Mouse (Mus musculus) hindbrain, embryonic 10.5 days (tissue): ENCODE measurements around the gene Tarsl2. TPM values are rescaled to one million over a fixed set of nuclear protein-coding genes. Genes with fewer than 3 reads are reported as not detected.

Source experiments
- DNase-seq: peaks from one replicate; pipeline ENCODE4 v3.0.0-alpha.2; 2017; ENCODE audit warnings: low spot score
- H3K27ac ChIP-seq: fragments of 300-500 bp; sonication (generic); 2 replicates; pipeline ENCODE4 v1.5.1; 2016; ENCODE audit warnings: mild to moderate bottlenecking, moderate library complexity
- H3K27me3 ChIP-seq: fragments of 300-500 bp; sonication (generic); 2 replicates; pipeline ENCODE4 v1.6.1; 2016; ENCODE audit warnings: mild to moderate bottlenecking; ENCODE audit not compliant: poor library complexity, insufficient read depth, severe bottlenecking
- H3K36me3 ChIP-seq: fragments of 300-500 bp; sonication (generic); 2 replicates; pipeline ENCODE4 v1.6.1; 2016; ENCODE audit warnings: mild to moderate bottlenecking, moderate library complexity
- H3K4me1 ChIP-seq: fragments of 300-500 bp; sonication (generic); replicated peaks from 2 replicates; pipeline ENCODE4 v1.6.1; 2016; ENCODE audit warnings: mild to moderate bottlenecking
- H3K4me3 ChIP-seq: fragments of 300-500 bp; sonication (generic); 2 replicates; pipeline ENCODE4 v1.5.1; 2016; ENCODE audit warnings: mild to moderate bottlenecking, moderate library complexity
- H3K9me3 ChIP-seq: fragments of 300-500 bp; sonication (generic); 2 replicates; pipeline ENCODE4 v1.6.1; 2016; ENCODE audit warnings: mild to moderate bottlenecking, moderate library complexity
- WGBS: fragments of 180-500 bp; shearing (Covaris S2); methylation state at CpG from one replicate; pipeline ENCODE4 v1.1.7; 2016; 5-methylcytosine and 5-hydroxymethylcytosine counted together
- polyA plus RNA-seq: library from polyadenylated mRNA; unstranded; fragments of >200 nt; fragmentation: Nextera tagmentation; extraction: Ambion mirVana; gene quantifications from 2 replicates; pipeline ENCODE4 v1.2.1, GENCODE M21; 2016

Tarsl2 gene
- polyA plus RNA-seq, 1 experiment from 2014 or later: 6.3 TPM

- WGBS: 88% methylated on average over 6 of the region's 6 CpGs
- H3K4me1 ChIP-seq: no peaks in the 10 kb centered on the region
- H3K9me3 ChIP-seq: no peaks in the 10 kb centered on the region
- DNase-seq: no peak
- H3K36me3 ChIP-seq: peaks cover 11% of the 10 kb centered on the region; the same call in 1 of the 2 replicates
- H3K27ac ChIP-seq: no peak overlapping the region
- no peak overlapping the region for H3K4me3 ChIP-seq
- no peaks in the 10 kb centered on the region for H3K27me3 ChIP-seq
Observed at GRCm38 (mm10) chr7:65667491-65667890, 22.8 kb downstream of the Tarsl2 start.

- no peaks in the 10 kb centered on the region for H3K4me1 ChIP-seq
- H3K9me3 ChIP-seq: no peaks in the 10 kb centered on the region
- 83% methylated on average over 10 of the region's 10 CpGs for WGBS
- H3K27ac ChIP-seq: no peak overlapping the region
- no peaks in the 10 kb centered on the region for H3K27me3 ChIP-seq
- H3K4me3 ChIP-seq: no peak overlapping the region
- peaks cover 4% of the 10 kb centered on the region; the same call in 1 of the 2 replicates for H3K36me3 ChIP-seq
- DNase-seq: no peak
Observed at GRCm38 (mm10) chr7:65678050-65678449, 33.4 kb downstream of the Tarsl2 start.

- 85% methylated on average over 7 of the region's 7 CpGs for WGBS
Observed at GRCm38 (mm10) chr7:65678900-65679595, 34.4 kb downstream of the Tarsl2 start.

GRCm38 (mm10) chr7:65681166-65681565 lies 36.5 kb downstream of the Tarsl2 start:
- 78% methylated on average over 5 of the region's 5 CpGs for WGBS

More at GRCm38 (mm10) chr7:65678900-65679595, 34.4 kb downstream of the Tarsl2 start:
- H3K36me3 ChIP-seq: peaks cover 4% of the 10 kb centered on the region; the same call in 1 of the 2 replicates
- no peaks in the 10 kb centered on the region for H3K9me3 ChIP-seq
- H3K27me3 ChIP-seq: no peaks in the 10 kb centered on the region
- no peak overlapping the region for H3K27ac ChIP-seq
- H3K4me1 ChIP-seq: no peaks in the 10 kb centered on the region
- no peak overlapping the region for H3K4me3 ChIP-seq
- no peak for DNase-seq

GRCm38 (mm10) chr7:65684256-65684835 lies 39.6 kb downstream of the Tarsl2 start:
- Histone ChIP-seq H3K4me3 (no peak overlapping the region), H3K27me3 (no peaks in the 10 kb centered on the region), H3K9me3 (no peaks in the 10 kb centered on the region), H3K36me3 (peaks cover 4% of the 10 kb centered on the region; the same call in 1 of the 2 replicates), H3K4me1 (peaks cover 8% of the 10 kb centered on the region; the same call in 1 of the 2 replicates), H3K27ac (no peak overlapping the region)
- WGBS: 59% methylated on average over 7 of the region's 7 CpGs
- no peak for DNase-seq

More at GRCm38 (mm10) chr7:65681166-65681565, 36.5 kb downstream of the Tarsl2 start:
- H3K9me3 ChIP-seq: no peaks in the 10 kb centered on the region
- peaks cover 8% of the 10 kb centered on the region; the same call in 1 of the 2 replicates for H3K4me1 ChIP-seq
- H3K36me3 ChIP-seq: peaks cover 4% of the 10 kb centered on the region; the same call in 1 of the 2 replicates
- no peaks in the 10 kb centered on the region for H3K27me3 ChIP-seq
- no peak overlapping the region for H3K27ac ChIP-seq
- DNase-seq: no peak
- no peak overlapping the region for H3K4me3 ChIP-seq

GRCm38 (mm10) chr7:65686664-65687063 lies 42.0 kb downstream of the Tarsl2 start:
- 90% methylated on average over 9 of the region's 9 CpGs for WGBS
- Histone ChIP-seq H3K4me1 (peaks cover 8% of the 10 kb centered on the region; the same call in 1 of the 2 replicates), H3K27ac (no peak overlapping the region), H3K27me3 (no peaks in the 10 kb centered on the region), H3K9me3 (no peaks in the 10 kb centered on the region), H3K4me3 (no peak overlapping the region), H3K36me3 (peaks cover 4% of the 10 kb centered on the region; the same call in 1 of the 2 replicates)
- no peak for DNase-seq

- H3K27ac ChIP-seq: no peak within 1 kb of the TSS
- 89% methylated on average over 7 of the region's 7 CpGs for WGBS
- H3K9me3 ChIP-seq: no peaks in the 10 kb centered on the region
- no peak within 1 kb of the TSS for H3K4me3 ChIP-seq
- no peaks in the 10 kb centered on the region for H3K27me3 ChIP-seq
- peaks cover 14% of the 10 kb centered on the region for H3K36me3 ChIP-seq
- H3K4me1 ChIP-seq: peaks cover 20% of the 10 kb centered on the region
- no peak for DNase-seq
Observed at GRCm38 (mm10) chr7:65690869-65691268, 46.2 kb downstream of the Tarsl2 start, which contains the start of gene Tm2d3. Tm2d3 (plus strand) TSS chr7:65691169.

- Histone ChIP-seq H3K9me3 (no peaks in the 10 kb centered on the region), H3K36me3 (peaks cover 26% of the 10 kb centered on the region), H3K27ac (no peak overlapping the region), H3K4me1 (peaks cover 20% of the 10 kb centered on the region), H3K27me3 (no peaks in the 10 kb centered on the region), H3K4me3 (no peak overlapping the region)
- 87% methylated on average over 8 of the region's 8 CpGs for WGBS
- no peak for DNase-seq
Observed at GRCm38 (mm10) chr7:65691929-65692605, 47.4 kb downstream of the Tarsl2 start.

GRCm38 (mm10) chr7:65692883-65693282 lies 48.2 kb downstream of the Tarsl2 start:
- H3K4me3 ChIP-seq: peak overlapping the region; percentile 91
- WGBS: under 1% methylated on average over 10 of the region's 10 CpGs

GRCm38 (mm10) chr7:65693301-65693821 lies 48.7 kb downstream of the Tarsl2 start:
- peak overlapping the region; percentile 96 for H3K27ac ChIP-seq
- peaks cover 20% of the 10 kb centered on the region for H3K4me1 ChIP-seq
- DNase-seq: peak; percentile 89
- H3K27me3 ChIP-seq: no peaks in the 10 kb centered on the region
- peaks cover 35% of the 10 kb centered on the region for H3K36me3 ChIP-seq
- H3K4me3 ChIP-seq: peak overlapping the region; percentile 91
- WGBS: under 1% methylated on average over 52 of the region's 52 CpGs
- H3K9me3 ChIP-seq: no peaks in the 10 kb centered on the region

More at GRCm38 (mm10) chr7:65692883-65693282, 48.2 kb downstream of the Tarsl2 start:
- H3K36me3 ChIP-seq: peaks cover 34% of the 10 kb centered on the region
- H3K4me1 ChIP-seq: peaks cover 20% of the 10 kb centered on the region
- no peak for DNase-seq
- H3K9me3 ChIP-seq: no peaks in the 10 kb centered on the region
- no peaks in the 10 kb centered on the region for H3K27me3 ChIP-seq
- peak overlapping the region; percentile 96 for H3K27ac ChIP-seq

GRCm38 (mm10) chr7:65696450-65696849 lies 51.8 kb downstream of the Tarsl2 start:
- Histone ChIP-seq H3K27ac (no peak overlapping the region), H3K9me3 (no peaks in the 10 kb centered on the region), H3K4me1 (peaks cover 20% of the 10 kb centered on the region), H3K36me3 (peaks cover 65% of the 10 kb centered on the region), H3K4me3 (no peak overlapping the region), H3K27me3 (no peaks in the 10 kb centered on the region)
- 62% methylated on average over 2 of the region's 2 CpGs for WGBS
- no peak for DNase-seq

GRCm38 (mm10) chr7:65702076-65702475 lies 57.4 kb downstream of the Tarsl2 start:
- no peak for DNase-seq
- no peak overlapping the region for H3K4me3 ChIP-seq
- no peaks in the 10 kb centered on the region for H3K27me3 ChIP-seq
- no peaks in the 10 kb centered on the region for H3K9me3 ChIP-seq
- no peak overlapping the region for H3K27ac ChIP-seq
- H3K36me3 ChIP-seq: peaks cover 59% of the 10 kb centered on the region
- 94% methylated on average over 7 of the region's 7 CpGs for WGBS
- peaks cover 6% of the 10 kb centered on the region for H3K4me1 ChIP-seq
